Mouse (Mus musculus): ENCODE data around the gene Pip4k2b. TPM values are rescaled to one million over a fixed set of nuclear protein-coding genes. Genes with fewer than 3 reads are reported as not detected.

Pip4k2b gene
- total and polyA plus RNA-seq, 2 experiments from 2014 or later = 4.6 to 146 TPM

- Histone ChIP-seq H3K36me3 (ENCODE audit: insufficient read depth) (peaks cover 35% of the 10 kb centered on the region), H3K4me1 (ENCODE audit: insufficient read depth) (no peaks in the 10 kb centered on the region), H3K4me3 (ENCODE audit: low read depth, low read length) (peak within 1 kb of the TSS; percentile 42), H3K9me3 (ENCODE audit: low read length) (no peaks in the 10 kb centered on the region), H3K9ac (peak within 1 kb of the TSS; percentile 69), H3K27me3 (ENCODE audit: insufficient read depth, low read length) (no peaks in the 10 kb centered on the region), H3K4me2 (ENCODE audit: low read depth) (peak within 1 kb of the TSS; percentile 97), H3K27ac (ENCODE audit: low read depth, low read length) (0 out of 2 replicates have a peak within 1 kb of the TSS, but pooled peaks have one; percentile 1)
- under 1% methylated on average over 43 of the region's 43 CpGs for WGBS
- TF ChIP-seq CTCF (IDR thresholded peaks at IDR 0.05; ENCODE audit: low read depth) = no peak
- peak; percentile 57 for DNase-seq
- peak; percentile 74 for ATAC-seq
Observed at GRCm38 (mm10) chr11:97685613-97686321, 58.7 kb downstream of the Pip4k2b start, which contains the start of gene Cisd3. Gene Cisd3 (plus strand): TSS chr11:97685826.

GRCm38 (mm10) chr11:97684766-97685165 is 59.7 kb downstream of the Pip4k2b start:
- 0 out of 2 replicates have a peak overlapping the region, but pooled peaks have one; percentile 1 for H3K27ac ChIP-seq (ENCODE audit: low read depth, low read length)
- ATAC-seq (no peak), DNase-seq (no peak)
- no peaks in the 10 kb centered on the region for H3K4me1 ChIP-seq (ENCODE audit: insufficient read depth)
- no peak for TF ChIP-seq CTCF (IDR thresholded peaks at IDR 0.05; ENCODE audit: low read depth)
- 47% methylated on average over 7 of the region's 7 CpGs for WGBS
- H3K27me3 ChIP-seq (ENCODE audit: insufficient read depth, low read length) = no peaks in the 10 kb centered on the region
- H3K4me2 ChIP-seq (ENCODE audit: low read depth) = no peak overlapping the region
- peaks cover 36% of the 10 kb centered on the region for H3K36me3 ChIP-seq (ENCODE audit: insufficient read depth)
- H3K9ac ChIP-seq = no peak overlapping the region
- H3K4me3 ChIP-seq (ENCODE audit: low read depth, low read length) = no peak overlapping the region
- H3K9me3 ChIP-seq (ENCODE audit: low read length) = no peaks in the 10 kb centered on the region

- TF ChIP-seq CTCF (IDR thresholded peaks at IDR 0.05; ENCODE audit: low read depth) = no peak
- Histone ChIP-seq H3K27ac (ENCODE audit: low read depth, low read length) (no peak overlapping the region), H3K9ac (no peak overlapping the region), H3K4me2 (ENCODE audit: low read depth) (no peak overlapping the region), H3K4me1 (ENCODE audit: insufficient read depth) (no peaks in the 10 kb centered on the region), H3K4me3 (ENCODE audit: low read depth, low read length) (no peak overlapping the region), H3K9me3 (ENCODE audit: low read length) (no peaks in the 10 kb centered on the region), H3K27me3 (ENCODE audit: insufficient read depth, low read length) (no peaks in the 10 kb centered on the region), H3K36me3 (ENCODE audit: insufficient read depth) (peaks cover 32% of the 10 kb centered on the region)
- ATAC-seq = no peak
- DNase-seq = no peak
- 84% methylated on average over 6 of the region's 6 CpGs for whole genome bisulfite sequencing
Observed at GRCm38 (mm10) chr11:97684063-97684680, 60.3 kb downstream of the Pip4k2b start.

- Histone ChIP-seq H3K9me3 (ENCODE audit: low read length) (no peaks in the 10 kb centered on the region), H3K27me3 (ENCODE audit: insufficient read depth, low read length) (no peaks in the 10 kb centered on the region), H3K36me3 (ENCODE audit: insufficient read depth) (peaks cover 36% of the 10 kb centered on the region), H3K4me3 (ENCODE audit: low read depth, low read length) (no peak overlapping the region), H3K4me2 (ENCODE audit: low read depth) (no peak overlapping the region), H3K9ac (no peak overlapping the region), H3K4me1 (ENCODE audit: insufficient read depth) (no peaks in the 10 kb centered on the region), H3K27ac (ENCODE audit: low read depth, low read length) (no peak overlapping the region)
- TF ChIP-seq CTCF (IDR thresholded peaks at IDR 0.05; ENCODE audit: low read depth) = no peak
- ATAC-seq (no peak), DNase-seq (no peak)
- 74% methylated on average over 6 of the region's 6 CpGs for WGBS
Observed at GRCm38 (mm10) chr11:97682504-97683055, 61.9 kb downstream of the Pip4k2b start.

- H3K4me3 ChIP-seq (ENCODE audit: low read depth, low read length) = no peak overlapping the region
- no peak for TF ChIP-seq CTCF (IDR thresholded peaks at IDR 0.05; ENCODE audit: low read depth)
- DNase-seq (peak; percentile 43), ATAC-seq (peak; percentile 50)
- peaks cover 53% of the 10 kb centered on the region for H3K36me3 ChIP-seq (ENCODE audit: insufficient read depth)
- H3K27ac ChIP-seq (ENCODE audit: low read depth, low read length) = no peak overlapping the region
- no peak overlapping the region for H3K4me2 ChIP-seq (ENCODE audit: low read depth)
- no peaks in the 10 kb centered on the region for H3K27me3 ChIP-seq (ENCODE audit: insufficient read depth, low read length)
- no peak overlapping the region for H3K9ac ChIP-seq
- H3K4me1 ChIP-seq (ENCODE audit: insufficient read depth) = no peaks in the 10 kb centered on the region
- WGBS = 41% methylated on average over 12 of the region's 12 CpGs
- no peaks in the 10 kb centered on the region for H3K9me3 ChIP-seq (ENCODE audit: low read length)
Observed at GRCm38 (mm10) chr11:97680430-97680829, 64.1 kb downstream of the Pip4k2b start.

GRCm38 (mm10) chr11:97678301-97678700 is 66.2 kb downstream of the Pip4k2b start:
- no peak for DNase-seq
- TF ChIP-seq CTCF (IDR thresholded peaks at IDR 0.05; ENCODE audit: low read depth) = no peak
- WGBS = 45% methylated on average over 15 of the region's 15 CpGs
- Histone ChIP-seq H3K27ac (ENCODE audit: low read depth, low read length) (no peak overlapping the region), H3K4me2 (ENCODE audit: low read depth) (no peak overlapping the region), H3K9me3 (ENCODE audit: low read length) (no peaks in the 10 kb centered on the region), H3K27me3 (ENCODE audit: insufficient read depth, low read length) (no peaks in the 10 kb centered on the region), H3K36me3 (ENCODE audit: insufficient read depth) (peaks cover 70% of the 10 kb centered on the region), H3K4me3 (ENCODE audit: low read depth, low read length) (no peak overlapping the region), H3K9ac (no peak overlapping the region), H3K4me1 (ENCODE audit: insufficient read depth) (no peaks in the 10 kb centered on the region)
- ATAC-seq = 0 out of 2 replicates have a peak, but pooled peaks have one; percentile 23

GRCm38 (mm10) chr11:97677842-97678241 is 66.7 kb downstream of the Pip4k2b start:
- DNase-seq = no peak

More at GRCm38 (mm10) chr11:97677842-97678241, 66.7 kb downstream of the Pip4k2b start:
- TF ChIP-seq CTCF (IDR thresholded peaks at IDR 0.05; ENCODE audit: low read depth) = peak; percentile 39
- 46% methylated on average over 8 of the region's 8 CpGs for WGBS
- no peak overlapping the region for H3K4me2 ChIP-seq (ENCODE audit: low read depth)
- no peaks in the 10 kb centered on the region for H3K27me3 ChIP-seq (ENCODE audit: insufficient read depth, low read length)
- no peaks in the 10 kb centered on the region for H3K9me3 ChIP-seq (ENCODE audit: low read length)
- 0 out of 2 replicates have a peak, but pooled peaks have one; percentile 10 for ATAC-seq
- H3K27ac ChIP-seq (ENCODE audit: low read depth, low read length) = no peak overlapping the region
- no peak overlapping the region for H3K4me3 ChIP-seq (ENCODE audit: low read depth, low read length)
- H3K4me1 ChIP-seq (ENCODE audit: insufficient read depth) = no peaks in the 10 kb centered on the region
- no peak overlapping the region for H3K9ac ChIP-seq
- peaks cover 74% of the 10 kb centered on the region for H3K36me3 ChIP-seq (ENCODE audit: insufficient read depth)
